Mouse (Mus musculus) hindbrain, postnatal 0 days (tissue): Measurements from ENCODE around the gene Krtap26-1. TPM values are rescaled to one million over a fixed set of nuclear protein-coding genes. Genes with fewer than 3 reads are reported as not detected.
A peak's percentile ranks its signal among the peaks of the same experiment; 100 is the strongest.

Source experiments
- ATAC-seq: fragments of 200-750 bp; cut with Nextera tagmentation; 2 replicates; pipeline ENCODE4 v1.8.0; 2017; ENCODE audit warnings: mild to moderate bottlenecking, moderate TSS enrichment, moderate library complexity
- DNase-seq: peaks from one replicate; pipeline ENCODE4 v3.0.0-alpha.2; 2015; ENCODE audit warnings: low spot score
- H3K27ac ChIP-seq: fragments of 300-500 bp; sonication (generic); 2 replicates; pipeline ENCODE4 v1.5.1; 2014; ENCODE audit warnings: mild to moderate bottlenecking
- H3K27me3 ChIP-seq: fragments of 300-500 bp; sonication (generic); 2 replicates; pipeline ENCODE4 v1.6.1; 2014; ENCODE audit warnings: low read length, mixed read lengths; ENCODE audit not compliant: insufficient read depth
- H3K36me3 ChIP-seq: fragments of 300-500 bp; sonication (generic); 2 replicates; pipeline ENCODE4 v1.6.1; 2014; ENCODE audit warnings: low read length, mixed read lengths; ENCODE audit not compliant: insufficient read depth
- H3K4me1 ChIP-seq: fragments of 300-500 bp; sonication (generic); 2 replicates; pipeline ENCODE4 v1.6.1; 2014; ENCODE audit warnings: antibody characterized with exemption, low read length, mixed read lengths; ENCODE audit not compliant: insufficient read depth
- H3K4me2 ChIP-seq: fragments of 300-500 bp; sonication (generic); 2 replicates; pipeline ENCODE4 v1.6.1; 2014; ENCODE audit warnings: low read depth, mild to moderate bottlenecking, low read length, moderate library complexity, mixed read lengths
- H3K4me3 ChIP-seq: fragments of 300-500 bp; sonication (generic); 2 replicates; pipeline ENCODE4 v1.5.1; 2014; ENCODE audit warnings: low read length
- H3K9ac ChIP-seq: fragments of 300-500 bp; sonication (generic); replicated peaks from 2 replicates; pipeline ENCODE4 v1.6.1; 2014; ENCODE audit warnings: mild to moderate bottlenecking, low read length, moderate library complexity, mixed read lengths
- H3K9me3 ChIP-seq: fragments of 300-500 bp; sonication (generic); 2 replicates; pipeline ENCODE4 v1.6.1; 2016; ENCODE audit warnings: low read length, mixed read lengths
- CTCF ChIP-seq: IDR thresholded peaks from 2 replicates; pipeline ENCODE4 v1.5.1; 2016; ENCODE audit warnings: antibody characterized with exemption, control low read depth, low read depth
- WGBS: fragments of 180-500 bp; shearing (Covaris S2); extraction: QIAGEN DNeasy Blood & Tissue Kit; methylation state at CpG from one replicate; pipeline ENCODE4 v1.1.7; 2014; 5-methylcytosine and 5-hydroxymethylcytosine counted together
- polyA plus RNA-seq: library from polyadenylated mRNA; unstranded; fragments of >200 nt; fragmentation: Nextera tagmentation; extraction: Ambion mirVana; gene quantifications from 2 replicates; pipeline ENCODE4 v1.2.1, GENCODE M21; 2015
- total RNA-seq: library from RNA; depleted of rRNA; stranded (reverse); fragments of >200 nt; gene quantifications from 2 replicates; pipeline ENCODE4 v1.2.3, GENCODE M21; 2014; rRNA removed

Krtap26-1 gene
- total RNA-seq (not detected in 2 replicates), polyA plus RNA-seq (not detected in 2 replicates)

- H3K27me3 ChIP-seq = no peaks in the 10 kb centered on the region
- no peaks in the 10 kb centered on the region for H3K36me3 ChIP-seq
- DNase-seq (no peak), ATAC-seq (no peak)
- no peak within 1 kb of the TSS for H3K27ac ChIP-seq
- no peak within 1 kb of the TSS for H3K4me3 ChIP-seq
- no peaks in the 10 kb centered on the region for H3K4me1 ChIP-seq
- no peak for TF ChIP-seq CTCF
- H3K9me3 ChIP-seq = no peaks in the 10 kb centered on the region
- H3K9ac ChIP-seq = no peak within 1 kb of the TSS
- 75% methylated on average over 10 of the region's 10 CpGs for WGBS
- H3K4me2 ChIP-seq = no peak within 1 kb of the TSS
Observed at GRCm38 (mm10) chr16:88647358-88647846, at the start of gene Krtap26-1. Gene Krtap26-1, minus strand, starts transcription at chr16:88647796.

DNA sequence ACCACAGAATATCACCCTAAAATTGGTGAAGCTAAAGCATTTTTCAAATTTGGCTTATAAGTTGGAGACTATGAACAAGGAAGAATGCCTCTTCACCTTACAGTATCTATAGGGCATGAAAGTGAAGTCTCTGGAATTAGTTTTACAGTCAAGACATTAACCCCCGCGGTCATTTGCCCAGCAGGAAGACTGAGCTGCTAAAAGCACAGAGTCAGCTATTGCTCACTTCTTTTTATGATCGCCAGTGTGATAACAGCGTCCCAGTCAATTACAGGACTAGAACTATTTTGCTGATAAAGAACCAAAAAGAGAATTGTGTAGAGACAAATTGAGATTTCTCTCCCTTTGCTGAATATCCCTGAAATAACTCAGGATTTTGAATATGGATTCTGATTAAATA is 48.7 kb upstream of the Krtap26-1 start:
- ATAC-seq (no peak), DNase-seq (no peak)
- H3K27ac ChIP-seq = no peak overlapping the region
- no peaks in the 10 kb centered on the region for H3K9me3 ChIP-seq
- H3K4me1 ChIP-seq = no peaks in the 10 kb centered on the region
- H3K9ac ChIP-seq = no peak overlapping the region
- H3K36me3 ChIP-seq = no peaks in the 10 kb centered on the region
- H3K4me2 ChIP-seq = no peak overlapping the region
- 75% methylated on average over 4 of the region's 4 CpGs for WGBS
- H3K4me3 ChIP-seq = no peak overlapping the region
- no peak for TF ChIP-seq CTCF
- H3K27me3 ChIP-seq = no peaks in the 10 kb centered on the region

DNA sequence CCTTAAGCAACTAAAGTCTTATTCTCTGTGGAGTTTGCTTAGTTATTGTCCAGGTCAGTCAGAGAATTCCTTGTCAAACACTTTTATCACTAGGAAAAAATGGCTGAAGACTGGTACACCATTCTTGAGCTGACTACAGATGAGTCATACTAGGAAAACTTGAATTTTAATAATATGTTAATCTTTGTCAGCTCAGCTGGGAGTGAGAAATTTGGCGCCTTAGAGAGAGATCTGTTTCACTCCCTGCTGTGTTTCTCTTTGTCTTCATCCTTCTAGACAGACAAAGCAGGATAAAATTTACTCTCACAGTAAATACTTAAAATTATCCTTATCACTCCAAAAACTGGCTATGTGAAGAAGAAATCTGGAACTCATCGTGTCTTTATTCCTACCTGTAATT is 33.7 kb upstream of the Krtap26-1 start:
- TF ChIP-seq CTCF = no peak
- H3K4me3 ChIP-seq = no peak overlapping the region
- WGBS = 30% methylated on average over 2 of the region's 2 CpGs
- no peak overlapping the region for H3K9ac ChIP-seq
- no peaks in the 10 kb centered on the region for H3K4me1 ChIP-seq
- no peak overlapping the region for H3K4me2 ChIP-seq
- H3K9me3 ChIP-seq = no peaks in the 10 kb centered on the region
- DNase-seq (peak; percentile 51), ATAC-seq (peak; percentile 70; the same call in 1 of the 2 replicates)
- H3K36me3 ChIP-seq = no peaks in the 10 kb centered on the region
- H3K27me3 ChIP-seq = no peaks in the 10 kb centered on the region
- H3K27ac ChIP-seq = no peak overlapping the region

DNA sequence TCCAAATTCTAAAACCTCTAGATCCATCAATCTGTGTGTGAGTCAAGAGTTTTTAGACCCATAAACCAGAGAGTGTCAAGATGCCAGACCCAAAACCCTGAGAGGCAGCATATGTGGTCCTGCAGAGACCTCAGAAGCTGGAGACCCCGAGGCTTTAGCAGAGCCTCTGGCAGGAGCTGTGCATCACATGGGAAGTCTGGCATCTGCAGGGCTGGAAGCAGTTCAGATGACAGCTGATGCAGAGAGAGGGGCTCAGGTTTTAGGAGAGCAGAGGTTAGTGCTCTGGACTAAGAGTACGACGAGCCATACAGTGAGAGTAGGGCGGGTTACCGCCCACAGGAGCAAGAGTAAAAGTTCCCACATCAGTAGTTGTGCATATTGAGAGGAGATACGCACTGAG is 31.5 kb upstream of the Krtap26-1 start:
- no peaks in the 10 kb centered on the region for H3K4me1 ChIP-seq
- ATAC-seq = peak; percentile 59; the same call in 1 of the 2 replicates

DNA sequence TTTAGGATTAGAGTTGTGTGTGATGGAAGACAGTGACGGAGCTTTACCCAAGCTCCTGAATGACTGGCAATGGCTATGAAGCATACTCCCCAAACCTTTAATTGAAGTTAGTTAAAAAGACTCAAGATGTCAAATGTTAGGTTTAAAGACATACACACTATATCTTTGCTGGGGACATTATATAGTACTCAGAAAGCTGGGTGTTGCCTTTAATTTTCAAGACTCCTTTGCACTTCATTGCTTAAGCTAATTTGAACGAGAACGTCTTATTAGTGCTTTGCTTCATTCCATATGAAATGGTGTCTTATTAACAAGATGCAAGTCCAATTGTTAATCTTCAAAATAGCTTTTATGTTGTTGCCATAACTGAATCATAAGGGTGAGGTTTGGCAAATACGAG is 24.0 kb upstream of the Krtap26-1 start, which contains the start of gene Krtap27-1:
Gene Krtap27-1, minus strand, starts transcription at position 101 of the 400 bp plus-strand sequence.
- 89% methylated on average over 4 of the region's 4 CpGs for WGBS
- Histone ChIP-seq H3K27ac (no peak within 1 kb of the TSS), H3K36me3 (no peaks in the 10 kb centered on the region), H3K4me2 (no peak within 1 kb of the TSS), H3K27me3 (no peaks in the 10 kb centered on the region), H3K9ac (no peak within 1 kb of the TSS), H3K9me3 (no peaks in the 10 kb centered on the region), H3K4me1 (no peaks in the 10 kb centered on the region), H3K4me3 (no peak within 1 kb of the TSS)
- TF ChIP-seq CTCF = no peak
- no peak for DNase-seq
- no peak for ATAC-seq

More for the DNA sequence above, 31.5 kb upstream of the Krtap26-1 start:
- no peak overlapping the region for H3K27ac ChIP-seq
- no peaks in the 10 kb centered on the region for H3K36me3 ChIP-seq
- DNase-seq = peak; percentile 16
- H3K4me2 ChIP-seq = no peak overlapping the region
- TF ChIP-seq CTCF = no peak
- WGBS = 71% methylated on average over 6 of the region's 6 CpGs
- H3K9ac ChIP-seq = no peak overlapping the region
- H3K9me3 ChIP-seq = no peaks in the 10 kb centered on the region
- no peaks in the 10 kb centered on the region for H3K27me3 ChIP-seq
- no peak overlapping the region for H3K4me3 ChIP-seq

GRCm38 (mm10) chr16:88657426-88657825 is 9.8 kb upstream of the Krtap26-1 start:
- H3K36me3 ChIP-seq = no peaks in the 10 kb centered on the region
- WGBS = 15% methylated on average over 1 of the region's 1 CpGs
- DNase-seq (peak; percentile 68), ATAC-seq (peak; percentile 82)
- peak; percentile 69 for TF ChIP-seq CTCF
- no peaks in the 10 kb centered on the region for H3K9me3 ChIP-seq
- no peak overlapping the region for H3K9ac ChIP-seq
- no peak overlapping the region for H3K4me2 ChIP-seq
- no peaks in the 10 kb centered on the region for H3K27me3 ChIP-seq
- H3K27ac ChIP-seq = no peak overlapping the region
- no peak overlapping the region for H3K4me3 ChIP-seq
- no peaks in the 10 kb centered on the region for H3K4me1 ChIP-seq

DNA sequence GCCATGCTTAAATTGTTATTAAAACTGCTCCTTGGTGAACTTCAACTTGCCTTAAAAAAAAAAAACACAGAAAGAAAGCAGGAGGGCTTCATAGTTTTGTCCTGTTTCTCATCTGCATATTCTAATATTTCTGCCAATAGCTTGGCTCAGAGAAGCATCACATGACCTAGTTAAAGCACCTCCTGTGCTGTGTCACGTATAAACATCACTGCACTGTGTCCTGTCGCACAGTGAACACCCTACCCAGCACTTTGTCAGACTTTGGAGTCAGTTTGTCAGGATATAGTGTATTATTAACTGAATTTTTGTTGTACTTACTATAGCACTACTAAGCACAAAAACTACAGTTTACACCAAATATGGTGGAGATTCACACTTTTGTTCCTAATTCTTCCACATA is 4.4 kb upstream of the Krtap26-1 start:
- Histone ChIP-seq H3K27ac (no peak overlapping the region), H3K9ac (no peak overlapping the region), H3K36me3 (no peaks in the 10 kb centered on the region), H3K4me3 (no peak overlapping the region), H3K4me2 (no peak overlapping the region), H3K4me1 (no peaks in the 10 kb centered on the region), H3K27me3 (no peaks in the 10 kb centered on the region), H3K9me3 (no peaks in the 10 kb centered on the region)
- TF ChIP-seq CTCF = no peak
- DNase-seq (no peak), ATAC-seq (no peak)
- 53% methylated on average over 2 of the region's 2 CpGs for WGBS
